Mouse (Mus musculus) embryo, embryonic 10.5 days (tissue): ENCODE measurements around the gene Zfp827.

Experiments used
- DNase-seq: peaks from one replicate; pipeline ENCODE4 v3.0.0-alpha.2; 2015; ENCODE audit warnings: low spot score

Zfp827 gene

GRCm38 (mm10) chr8:79027977-79028487, at the start of gene Zfp827:
Zfp827 (plus strand) TSS chr8:79028437.
- peak; percentile 93 for DNase-seq

GRCm38 (mm10) chr8:79004341-79004740, 23.9 kb upstream of the Zfp827 start:
- no peak for DNase-seq

- no peak for DNase-seq
These were observed 13.2 kb upstream of the Zfp827 start for GRCm38 (mm10) chr8:79015061-79015460.

GRCm38 (mm10) chr8:79016076-79016475, 12.2 kb upstream of the Zfp827 start:
- DNase-seq = no peak

- no peak for DNase-seq
These were observed 11.7 kb upstream of the Zfp827 start for GRCm38 (mm10) chr8:79016583-79016982.

- DNase-seq = no peak
These were observed 4.3 kb upstream of the Zfp827 start for GRCm38 (mm10) chr8:79023922-79024321.

GRCm38 (mm10) chr8:79027319-79027718, 918 bp upstream of the Zfp827 start:
- no peak for DNase-seq

- peak; percentile 68 for DNase-seq
These were observed 531 bp downstream of the Zfp827 start for GRCm38 (mm10) chr8:79028541-79029395.

- DNase-seq = peak; percentile 83
These were observed 1.4 kb downstream of the Zfp827 start for GRCm38 (mm10) chr8:79029396-79030325.

- peak; percentile 91 for DNase-seq
These were observed 2.4 kb downstream of the Zfp827 start for GRCm38 (mm10) chr8:79030326-79031265.

GRCm38 (mm10) chr8:79037532-79037931, 9.3 kb downstream of the Zfp827 start:
- no peak for DNase-seq

- DNase-seq = no peak
These were observed 9.8 kb downstream of the Zfp827 start for GRCm38 (mm10) chr8:79037991-79038390.

- no peak for DNase-seq
These were observed 13.2 kb downstream of the Zfp827 start for GRCm38 (mm10) chr8:79041429-79041828.

- DNase-seq = no peak
These were observed 14.0 kb downstream of the Zfp827 start for GRCm38 (mm10) chr8:79042252-79042651.

- no peak for DNase-seq
These were observed 16.4 kb downstream of the Zfp827 start for GRCm38 (mm10) chr8:79044673-79045072.

GRCm38 (mm10) chr8:79046659-79047058, 18.4 kb downstream of the Zfp827 start:
- no peak for DNase-seq

- DNase-seq = no peak
These were observed 20.3 kb downstream of the Zfp827 start for GRCm38 (mm10) chr8:79048388-79049005.

- DNase-seq = no peak
These were observed 26.0 kb downstream of the Zfp827 start for GRCm38 (mm10) chr8:79054222-79054621.

- DNase-seq = no peak
These were observed 28.9 kb downstream of the Zfp827 start for GRCm38 (mm10) chr8:79057179-79057578.

GRCm38 (mm10) chr8:79059361-79059760, 31.1 kb downstream of the Zfp827 start:
- DNase-seq = no peak
